Mouse (Mus musculus): ENCODE measurements around the gene Col6a3. TPM values are rescaled to one million over a fixed set of nuclear protein-coding genes. Genes with fewer than 3 reads are reported as not detected.

Col6a3 gene
- 12.4 and 13.0 TPM in 2 replicates for polyA plus RNA-seq (2015; fragmentation: Nextera tagmentation; extraction: Ambion mirVana)

DNA sequence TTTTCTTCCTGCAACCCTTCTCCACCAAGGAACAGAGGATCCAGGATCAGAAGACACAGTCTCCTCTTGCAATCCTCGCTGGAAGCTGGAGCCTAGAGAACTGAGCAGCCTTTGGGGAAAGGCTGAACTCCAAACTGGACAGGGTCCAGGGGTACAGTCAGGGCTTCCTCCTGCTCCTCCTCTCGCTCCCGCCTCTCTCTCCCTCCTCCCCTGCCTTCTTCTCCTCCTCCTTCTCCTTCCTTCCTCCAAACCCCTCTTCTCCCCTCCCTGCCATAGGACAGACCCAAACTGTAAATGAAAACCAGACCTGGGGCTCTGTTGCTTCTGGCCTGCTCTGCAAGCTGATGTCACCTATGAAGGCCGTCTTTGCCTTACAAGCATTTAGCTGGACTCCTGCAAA is at the start of gene Col6a3:
Gene Col6a3, minus strand, starts transcription at position 136 of the 400 bp plus-strand sequence.
- H3K9ac ChIP-seq, result peak within 1 kb of the TSS; percentile 73
- peak within 1 kb of the TSS; percentile 72 for H3K27ac ChIP-seq (replicated peaks)
- 29% methylated on average over 4 of the region's 4 CpGs for WGBS
- H3K4me1 ChIP-seq, result peaks cover 21% of the 10 kb centered on the region
- peak within 1 kb of the TSS; percentile 44 for H3K4me3 ChIP-seq
- H3K36me3 ChIP-seq, result no peaks in the 10 kb centered on the region
- H3K9me3 ChIP-seq, result no peaks in the 10 kb centered on the region
- H3K27me3 ChIP-seq (replicated peaks), result peaks cover 21% of the 10 kb centered on the region
- peak within 1 kb of the TSS; percentile 64 for H3K4me2 ChIP-seq
- ATAC-seq (ENCODE audit: extremely low read depth, insufficient number of reproducible peaks, low FRiP score, low TSS enrichment), result peak; percentile 48; the same call in 1 of the 2 replicates

DNA sequence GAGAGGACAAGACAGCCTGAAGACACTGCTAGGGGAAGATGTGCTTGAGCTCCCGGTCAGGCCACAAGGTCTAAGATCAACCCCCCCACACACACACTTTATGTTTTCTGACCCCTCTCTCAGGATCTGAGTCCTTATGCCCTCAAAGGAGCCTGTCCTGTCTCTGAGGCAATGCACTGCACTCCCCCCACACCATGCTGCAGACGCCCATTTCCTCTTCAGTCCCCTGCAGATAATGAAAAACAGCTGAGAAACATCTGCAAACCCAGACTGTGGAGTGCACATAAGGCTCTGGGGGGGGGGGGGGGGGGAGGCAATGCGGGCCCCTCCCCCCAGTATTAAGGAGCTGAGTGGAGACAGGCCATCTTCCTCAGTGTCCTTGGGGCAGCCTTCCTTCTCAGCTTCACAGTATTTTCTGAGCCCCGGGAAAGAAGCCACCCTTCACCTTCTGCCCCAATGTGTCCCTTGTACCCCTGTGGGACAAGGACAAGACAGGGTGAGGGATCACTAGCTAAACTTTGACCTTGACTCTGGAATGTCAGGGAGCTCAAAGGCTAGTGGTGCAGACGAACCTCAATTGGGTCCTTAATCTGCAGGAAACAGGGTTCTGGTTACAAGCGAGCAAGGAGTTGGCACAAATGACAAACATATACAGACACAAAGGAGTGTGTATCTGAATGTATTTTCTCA is 42.1 kb upstream of the Col6a3 start:
- Histone ChIP-seq H3K27ac (replicated peaks) (no peak overlapping the region), H3K36me3 (no peaks in the 10 kb centered on the region), H3K4me2 (no peak overlapping the region), H3K27me3 (replicated peaks) (no peaks in the 10 kb centered on the region), H3K4me3 (no peak overlapping the region), H3K9me3 (peaks cover 13% of the 10 kb centered on the region), H3K4me1 (0 out of 2 replicates have a peak, but pooled peaks cover 4% of the 10 kb centered on the region), H3K9ac (no peak overlapping the region)
- ATAC-seq (ENCODE audit: extremely low read depth, insufficient number of reproducible peaks, low FRiP score, low TSS enrichment), result no peak
- 42% methylated on average over 6 of the region's 6 CpGs for WGBS

DNA sequence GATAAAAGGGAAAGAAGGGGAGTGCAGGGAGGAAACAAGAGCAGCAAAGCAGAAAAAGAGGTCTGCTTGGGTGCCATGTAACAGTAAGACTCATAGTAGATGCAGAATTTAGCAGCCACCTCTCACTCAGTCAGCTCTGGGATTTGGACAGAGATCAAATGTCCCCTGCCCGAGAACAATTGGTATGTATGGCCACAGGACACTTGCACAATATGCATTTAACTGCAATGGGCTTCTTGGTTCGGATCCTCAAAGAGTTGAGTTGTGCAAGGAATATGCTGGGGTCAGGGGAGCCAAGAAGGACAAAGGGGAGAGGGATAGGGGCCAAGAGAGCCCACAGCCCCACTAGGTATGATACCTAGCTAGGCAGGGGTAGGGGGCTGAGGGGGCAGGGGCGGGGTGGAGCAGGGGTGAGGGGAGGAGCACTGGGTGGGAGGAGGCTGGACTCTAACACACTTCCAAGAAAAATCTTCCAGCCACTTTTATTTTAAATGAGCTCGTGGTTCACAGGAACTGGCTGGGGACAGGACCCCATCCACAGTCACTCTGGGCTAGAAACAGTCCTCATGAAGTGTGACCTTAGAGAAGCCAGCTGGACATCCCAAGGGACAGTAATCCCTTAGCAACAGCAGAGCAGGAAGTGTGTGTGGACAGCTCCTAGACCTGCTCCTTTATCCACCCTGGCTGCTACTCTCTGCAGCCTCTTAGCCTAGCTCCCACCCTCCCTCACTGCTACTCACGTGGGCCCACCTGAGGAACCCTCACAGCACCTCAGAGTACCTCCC is 32.9 kb upstream of the Col6a3 start:
- Histone ChIP-seq H3K9ac (no peak overlapping the region), H3K27ac (replicated peaks) (no peak overlapping the region), H3K36me3 (no peaks in the 10 kb centered on the region), H3K27me3 (replicated peaks) (peaks cover 3% of the 10 kb centered on the region; the same call in 1 of the 2 replicates), H3K4me3 (no peak overlapping the region), H3K9me3 (peaks cover 4% of the 10 kb centered on the region; the same call in 1 of the 2 replicates), H3K4me2 (no peak overlapping the region), H3K4me1 (no peaks in the 10 kb centered on the region)
- 44% methylated on average over 5 of the region's 5 CpGs for WGBS
- ATAC-seq (ENCODE audit: extremely low read depth, insufficient number of reproducible peaks, low FRiP score, low TSS enrichment), result no peak; the same call in 1 of the 2 replicates

DNA sequence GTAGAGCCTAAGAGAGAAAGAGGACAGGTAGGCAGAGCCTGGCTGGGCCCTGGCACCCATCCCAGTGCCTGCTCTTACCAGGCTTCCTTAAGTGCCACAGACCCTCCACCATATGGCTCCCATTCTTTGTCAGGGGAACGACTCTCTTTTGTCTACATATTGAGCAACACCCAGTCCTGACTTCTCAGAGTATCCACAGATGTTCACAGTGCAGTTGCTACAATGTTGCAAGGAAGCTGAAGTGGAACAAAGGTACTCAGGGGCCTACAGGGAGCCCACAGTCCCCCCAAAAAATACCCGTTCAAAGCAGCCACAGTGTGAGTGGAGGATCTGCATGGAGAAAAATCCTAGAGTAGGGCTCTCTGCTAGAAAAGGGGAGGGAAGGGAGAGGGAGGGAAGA is 32.2 kb upstream of the Col6a3 start:
- no peaks in the 10 kb centered on the region for H3K4me1 ChIP-seq
- no peak overlapping the region for H3K27ac ChIP-seq (replicated peaks)
- no peak overlapping the region for H3K9ac ChIP-seq
- H3K36me3 ChIP-seq, result no peaks in the 10 kb centered on the region
- ATAC-seq (ENCODE audit: extremely low read depth, insufficient number of reproducible peaks, low FRiP score, low TSS enrichment), result no peak
- peaks cover 6% of the 10 kb centered on the region; the same call in 1 of the 2 replicates for H3K9me3 ChIP-seq
- 43% methylated on average over 2 of the region's 2 CpGs for WGBS
- peaks cover 3% of the 10 kb centered on the region; the same call in 1 of the 2 replicates for H3K27me3 ChIP-seq (replicated peaks)
- no peak overlapping the region for H3K4me3 ChIP-seq
- no peak overlapping the region for H3K4me2 ChIP-seq

DNA sequence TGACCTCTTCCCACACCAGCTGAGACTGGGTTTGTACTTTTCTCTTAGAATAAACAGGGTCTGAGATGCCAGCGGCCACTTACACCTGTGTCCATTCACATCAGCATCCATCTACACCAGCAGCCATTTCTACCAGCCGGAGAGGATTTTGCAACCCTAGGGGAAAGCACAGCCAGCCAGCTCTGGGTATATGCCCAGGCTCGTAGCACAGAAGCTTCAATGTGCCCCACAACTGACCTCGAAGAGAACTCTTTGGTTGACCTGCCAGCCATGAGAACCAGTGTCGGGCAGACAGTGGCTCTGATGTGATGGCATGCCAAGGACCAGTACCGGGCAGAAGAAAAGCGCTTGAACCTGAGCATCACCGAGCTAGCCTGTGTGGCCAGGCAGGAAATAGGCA is 31.6 kb upstream of the Col6a3 start:
- Histone ChIP-seq H3K36me3 (no peaks in the 10 kb centered on the region), H3K27me3 (replicated peaks) (peaks cover 3% of the 10 kb centered on the region; the same call in 1 of the 2 replicates), H3K4me2 (no peak overlapping the region), H3K27ac (replicated peaks) (no peak overlapping the region), H3K4me1 (no peaks in the 10 kb centered on the region), H3K9me3 (peaks cover 6% of the 10 kb centered on the region; the same call in 1 of the 2 replicates), H3K4me3 (no peak overlapping the region), H3K9ac (no peak overlapping the region)
- WGBS, result 75% methylated on average over 8 of the region's 8 CpGs
- no peak for ATAC-seq (ENCODE audit: extremely low read depth, insufficient number of reproducible peaks, low FRiP score, low TSS enrichment)

DNA sequence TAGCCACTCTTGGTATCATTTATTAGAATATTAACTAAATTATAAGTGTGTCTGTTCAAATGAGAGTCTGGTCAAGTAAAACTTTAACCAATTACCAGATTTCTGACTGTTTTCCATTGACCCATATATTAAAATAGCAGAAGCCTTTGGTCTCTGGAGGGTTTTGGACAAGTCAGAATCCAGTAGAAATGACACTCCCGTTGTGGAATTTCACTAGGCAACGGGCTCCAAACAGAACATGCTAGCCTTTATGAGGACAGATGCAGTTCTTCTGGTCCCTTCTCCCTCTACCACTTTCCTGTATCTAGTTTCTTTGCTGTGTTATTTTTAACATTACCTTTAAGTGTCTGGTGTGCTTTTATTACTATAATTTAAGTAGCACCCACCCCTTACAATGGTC is 26.8 kb upstream of the Col6a3 start:
- Histone ChIP-seq H3K9ac (no peak overlapping the region), H3K4me1 (no peaks in the 10 kb centered on the region), H3K4me2 (no peak overlapping the region), H3K27ac (replicated peaks) (no peak overlapping the region), H3K4me3 (no peak overlapping the region), H3K36me3 (no peaks in the 10 kb centered on the region), H3K27me3 (replicated peaks) (peaks cover 3% of the 10 kb centered on the region; the same call in 1 of the 2 replicates), H3K9me3 (peaks cover 10% of the 10 kb centered on the region; the same call in 1 of the 2 replicates)
- WGBS, result 81% methylated on average over 2 of the region's 2 CpGs
- ATAC-seq (ENCODE audit: extremely low read depth, insufficient number of reproducible peaks, low FRiP score, low TSS enrichment), result no peak

DNA sequence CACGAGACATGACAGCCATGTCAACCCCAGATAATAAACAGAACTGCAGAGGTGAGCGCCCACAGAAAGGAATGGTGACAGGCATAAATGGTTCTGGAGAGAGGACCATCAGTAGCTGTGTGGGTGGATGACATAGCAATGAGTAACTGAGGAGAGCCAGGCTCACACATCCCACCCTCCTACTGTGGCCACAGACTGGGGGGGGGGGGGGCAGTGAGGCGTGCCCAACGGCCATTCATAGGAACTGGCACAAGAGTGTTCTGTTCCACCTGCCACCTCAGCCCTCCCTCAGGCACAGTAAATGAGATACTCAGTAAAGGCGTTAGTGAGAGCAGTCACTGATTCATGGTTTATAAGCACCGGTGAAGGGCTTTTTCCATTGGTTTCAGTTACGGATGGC is 23.0 kb upstream of the Col6a3 start:
- H3K27ac ChIP-seq (replicated peaks), result no peak overlapping the region

DNA sequence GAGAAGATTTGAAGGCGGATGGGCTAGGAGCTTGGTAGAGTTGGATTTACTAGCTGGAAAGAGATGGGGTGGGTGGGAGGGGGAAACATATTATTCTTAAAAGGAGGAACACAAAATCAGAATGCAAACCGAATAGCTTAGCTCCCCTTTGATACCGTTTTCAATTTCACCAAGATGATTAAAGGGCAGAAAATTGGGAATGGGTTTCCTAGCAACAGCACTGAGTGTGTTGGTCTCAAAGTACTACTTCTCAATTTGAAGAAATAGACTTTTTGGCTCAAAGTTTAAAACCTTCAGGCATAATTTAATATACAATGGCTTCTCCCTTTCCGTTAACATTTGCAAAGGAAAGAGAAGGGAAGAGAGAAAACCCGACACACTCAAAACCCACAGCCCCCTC is 12.1 kb upstream of the Col6a3 start:
- ATAC-seq (ENCODE audit: extremely low read depth, insufficient number of reproducible peaks, low FRiP score, low TSS enrichment), result no peak
- no peak overlapping the region for H3K9ac ChIP-seq
- H3K4me1 ChIP-seq, result no peaks in the 10 kb centered on the region
- no peak overlapping the region for H3K4me2 ChIP-seq
- no peaks in the 10 kb centered on the region for H3K9me3 ChIP-seq
- H3K36me3 ChIP-seq, result no peaks in the 10 kb centered on the region
- H3K4me3 ChIP-seq, result no peak overlapping the region
- peaks cover 16% of the 10 kb centered on the region; the same call in 1 of the 2 replicates for H3K27me3 ChIP-seq (replicated peaks)
- H3K27ac ChIP-seq (replicated peaks), result no peak overlapping the region
- WGBS, result 75% methylated on average over 5 of the region's 5 CpGs

More for the DNA sequence above, 23.0 kb upstream of the Col6a3 start:
- H3K9me3 ChIP-seq, result peaks cover 7% of the 10 kb centered on the region; the same call in 1 of the 2 replicates
- H3K36me3 ChIP-seq, result no peaks in the 10 kb centered on the region
- ATAC-seq (ENCODE audit: extremely low read depth, insufficient number of reproducible peaks, low FRiP score, low TSS enrichment), result no peak
- no peak overlapping the region for H3K4me2 ChIP-seq
- WGBS, result 78% methylated on average over 7 of the region's 7 CpGs
- no peaks in the 10 kb centered on the region; the same call in 1 of the 2 replicates for H3K27me3 ChIP-seq (replicated peaks)
- no peak overlapping the region for H3K4me3 ChIP-seq
- no peak overlapping the region for H3K9ac ChIP-seq
- no peaks in the 10 kb centered on the region for H3K4me1 ChIP-seq

DNA sequence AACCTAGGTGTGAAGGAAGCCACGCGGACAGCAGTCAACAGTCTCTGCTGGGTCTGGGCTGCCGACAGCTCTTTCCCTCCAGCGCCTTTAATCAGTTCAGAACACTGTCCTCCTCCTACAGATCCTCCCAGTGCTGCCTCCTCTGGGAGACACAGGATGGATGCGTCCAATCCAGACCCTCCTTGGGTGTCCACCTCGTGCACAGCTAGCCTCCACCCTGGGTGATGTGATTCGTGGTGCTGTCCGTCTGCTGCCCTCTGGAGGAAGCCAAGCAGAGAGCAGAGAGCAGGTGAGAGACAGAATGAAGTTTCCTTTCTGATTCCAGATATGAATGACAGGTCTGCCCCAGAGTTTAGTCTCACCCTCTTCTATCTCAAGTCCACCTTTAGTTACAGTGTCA is 6.1 kb upstream of the Col6a3 start:
- Histone ChIP-seq H3K9ac (no peak overlapping the region), H3K27me3 (replicated peaks) (peaks cover 39% of the 10 kb centered on the region), H3K4me2 (no peak overlapping the region; the same call in 1 of the 2 replicates), H3K27ac (replicated peaks) (no peak overlapping the region), H3K36me3 (no peaks in the 10 kb centered on the region), H3K4me3 (no peak overlapping the region), H3K9me3 (no peaks in the 10 kb centered on the region), H3K4me1 (no peaks in the 10 kb centered on the region)
- 23% methylated on average over 8 of the region's 8 CpGs for WGBS
- no peak for ATAC-seq (ENCODE audit: extremely low read depth, insufficient number of reproducible peaks, low FRiP score, low TSS enrichment)

DNA sequence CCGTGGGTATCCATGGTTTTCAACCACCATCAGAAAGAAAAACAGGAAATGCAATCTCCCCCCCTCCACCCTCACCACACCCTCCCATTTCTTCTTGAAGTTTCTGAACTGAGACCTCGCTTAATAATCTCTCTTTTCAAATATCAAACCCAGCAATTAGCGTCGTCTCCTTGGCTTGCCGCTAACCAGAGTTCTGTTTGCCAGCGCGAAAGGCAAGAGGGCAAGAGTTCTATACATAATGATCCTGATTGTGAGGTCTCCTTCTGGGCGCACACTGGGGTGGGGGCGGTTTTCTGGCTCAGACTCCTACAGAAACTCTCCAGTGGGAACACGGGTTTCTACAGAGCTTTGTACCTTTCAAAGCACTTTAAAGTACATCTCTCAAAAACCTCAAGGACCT is 1.4 kb upstream of the Col6a3 start:
- Histone ChIP-seq H3K4me1 (peaks cover 7% of the 10 kb centered on the region), H3K4me3 (no peak overlapping the region), H3K9ac (no peak overlapping the region), H3K4me2 (no peak overlapping the region), H3K36me3 (no peaks in the 10 kb centered on the region), H3K9me3 (no peaks in the 10 kb centered on the region), H3K27ac (replicated peaks) (no peak overlapping the region), H3K27me3 (replicated peaks) (peaks cover 27% of the 10 kb centered on the region)
- no peak for ATAC-seq (ENCODE audit: extremely low read depth, insufficient number of reproducible peaks, low FRiP score, low TSS enrichment)
- WGBS, result 68% methylated on average over 10 of the region's 10 CpGs

DNA sequence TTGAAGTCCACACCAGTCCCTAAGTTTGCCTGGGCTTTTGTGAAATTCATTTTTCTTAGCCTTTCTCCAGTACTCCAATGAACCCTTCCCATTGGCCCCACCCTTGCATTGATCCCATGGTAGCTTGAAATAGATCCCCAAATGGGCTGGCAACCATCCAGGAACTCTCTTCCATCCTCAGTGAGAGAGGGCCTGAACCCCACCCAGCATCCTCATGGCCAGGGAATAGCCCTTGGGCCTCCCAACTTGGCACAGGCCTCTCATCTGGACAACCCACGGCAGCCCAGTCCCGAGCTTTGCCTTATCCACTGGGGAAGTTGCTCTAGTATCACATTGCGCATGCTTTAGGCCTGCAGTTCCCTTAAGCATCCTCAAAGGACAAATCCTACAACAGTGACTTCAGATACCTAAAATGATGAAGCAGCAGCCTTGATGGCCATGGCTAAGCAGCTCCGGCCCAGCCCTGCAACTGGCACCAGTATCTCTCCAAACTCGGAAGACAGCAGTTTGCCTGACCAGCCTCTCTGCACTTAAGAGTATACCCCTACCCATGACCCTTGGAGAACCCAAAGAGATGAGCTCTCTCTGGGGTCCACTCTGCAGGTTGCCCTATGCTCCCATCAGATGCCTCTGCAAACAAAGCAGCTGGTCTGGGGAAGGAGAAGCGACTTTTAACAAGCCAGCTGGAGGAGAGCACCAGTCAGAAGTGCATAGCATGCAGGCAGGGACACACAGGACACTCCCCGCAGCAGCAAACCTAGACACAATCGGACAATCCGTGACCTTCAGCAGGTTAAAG is 783 bp downstream of the Col6a3 start:
- Histone ChIP-seq H3K4me2 (peak overlapping the region; percentile 64), H3K4me3 (peak overlapping the region; percentile 44), H3K27ac (replicated peaks) (peak overlapping the region; percentile 72), H3K9me3 (no peaks in the 10 kb centered on the region), H3K4me1 (peaks cover 30% of the 10 kb centered on the region), H3K27me3 (replicated peaks) (peaks cover 13% of the 10 kb centered on the region), H3K9ac (peak overlapping the region; percentile 73), H3K36me3 (no peaks in the 10 kb centered on the region)
- WGBS, result 72% methylated on average over 9 of the region's 9 CpGs
- no peak for ATAC-seq (ENCODE audit: extremely low read depth, insufficient number of reproducible peaks, low FRiP score, low TSS enrichment)
